Mouse (Mus musculus) 3134 (cell line): ENCODE measurements at regions not wholly inside any gene's neighbourhood (a gene's known extent, or its start where the extent isn't known, plus 50 kb on each side); places are given as distances from the start of the nearest gene placed in this dataset.

ENCODE experiments used
- DNase-seq: peaks from one replicate; pipeline ENCODE4 v3.0.0-alpha.2; 2011; ENCODE audit warnings: low spot score; ENCODE audit not compliant: insufficient read length; ENCODE audit errors: extremely low read depth

DNA sequence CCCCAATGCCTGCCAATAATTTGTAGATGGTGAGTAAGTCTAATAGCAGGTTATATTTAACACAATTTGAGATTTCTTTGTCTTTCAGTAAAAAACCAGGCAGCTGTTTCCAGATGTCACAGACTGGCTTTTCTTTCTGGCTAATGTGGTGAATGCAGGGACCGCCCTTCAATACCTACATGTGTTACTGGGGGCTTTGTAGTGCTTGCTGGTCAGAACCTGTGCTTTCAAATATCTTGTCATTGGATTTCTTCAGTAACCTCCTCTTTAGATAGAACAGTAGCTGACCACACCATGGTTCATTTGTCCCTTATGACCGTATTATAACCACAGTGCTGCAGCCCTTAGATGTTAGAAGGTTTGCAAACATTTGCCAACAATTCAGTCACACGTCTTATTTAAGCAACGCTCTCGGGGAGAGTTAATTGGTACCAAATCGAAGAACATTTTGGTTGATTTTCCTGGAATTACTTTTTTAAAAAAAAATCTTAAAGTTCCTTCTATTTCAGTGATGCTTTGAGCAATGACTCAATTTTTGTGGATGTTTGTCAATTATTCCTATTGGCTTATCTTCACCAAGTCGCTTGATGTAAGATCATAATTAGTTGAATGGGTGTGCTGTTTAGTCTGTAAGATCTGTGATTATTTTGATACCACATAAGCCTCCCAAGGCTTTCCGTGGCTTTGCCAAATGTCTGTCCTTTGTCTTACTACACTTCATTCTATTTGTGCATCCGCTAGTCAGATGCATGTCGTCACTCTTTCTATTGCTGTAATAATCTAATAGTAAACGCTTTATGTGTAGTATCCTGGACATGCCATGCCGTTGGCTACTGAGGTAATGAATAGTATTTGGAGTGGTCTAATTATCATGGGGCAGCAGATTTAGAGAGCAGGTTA, 436.9 kb upstream of the Meis1 start:
- no peak for DNase-seq

DNA sequence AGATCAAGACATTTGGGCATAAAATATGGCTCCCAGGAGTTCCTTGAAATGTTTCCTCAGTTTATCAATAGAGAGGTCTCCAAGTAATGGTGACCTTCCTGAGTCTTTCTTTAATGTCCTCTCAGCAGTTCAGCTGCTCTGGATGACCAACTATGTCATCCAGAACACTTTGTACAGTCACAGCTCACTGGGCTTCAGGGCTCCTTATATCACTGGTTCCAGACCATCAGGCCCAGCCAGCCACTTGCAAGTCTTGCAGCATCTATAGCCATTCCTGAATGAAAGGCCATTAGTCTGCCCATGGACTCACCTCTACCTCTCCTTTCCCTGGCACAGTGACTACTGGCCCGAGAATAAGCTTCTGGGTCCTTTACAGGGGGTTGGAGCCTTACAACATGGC, 437.8 kb upstream of the Meis1 start:
- DNase-seq = no peak

DNA sequence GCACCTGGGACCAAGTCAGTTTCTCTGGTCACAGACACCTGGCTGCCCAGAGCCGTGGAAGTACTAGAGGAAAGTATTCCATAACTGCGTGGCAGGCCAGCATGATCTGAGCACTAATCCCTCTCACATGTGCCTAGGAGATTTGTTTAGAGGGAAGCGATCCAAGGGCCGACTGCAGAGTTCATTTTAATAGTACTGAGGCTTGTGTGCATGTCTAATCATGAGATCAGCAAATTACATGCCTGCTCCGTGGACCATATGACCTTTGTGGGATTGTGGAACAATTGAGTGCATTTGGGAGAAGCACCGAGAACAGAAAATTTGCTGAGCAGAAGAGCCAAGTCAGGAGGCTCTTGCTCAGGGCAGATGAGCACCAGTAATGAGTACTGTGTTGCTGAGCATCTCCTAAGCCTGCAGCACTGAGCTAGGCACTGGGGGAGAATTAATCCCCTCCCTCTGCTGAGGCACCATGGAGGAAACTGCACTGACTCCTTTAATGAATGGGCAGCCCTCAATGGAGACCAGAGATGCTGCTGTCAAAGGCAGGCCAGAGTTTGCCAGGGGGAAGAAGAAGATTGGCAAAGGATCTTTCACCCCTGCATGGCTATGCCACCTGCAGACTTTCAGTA, 445.1 kb upstream of the Meis1 start:
- DNase-seq = no peak

DNA sequence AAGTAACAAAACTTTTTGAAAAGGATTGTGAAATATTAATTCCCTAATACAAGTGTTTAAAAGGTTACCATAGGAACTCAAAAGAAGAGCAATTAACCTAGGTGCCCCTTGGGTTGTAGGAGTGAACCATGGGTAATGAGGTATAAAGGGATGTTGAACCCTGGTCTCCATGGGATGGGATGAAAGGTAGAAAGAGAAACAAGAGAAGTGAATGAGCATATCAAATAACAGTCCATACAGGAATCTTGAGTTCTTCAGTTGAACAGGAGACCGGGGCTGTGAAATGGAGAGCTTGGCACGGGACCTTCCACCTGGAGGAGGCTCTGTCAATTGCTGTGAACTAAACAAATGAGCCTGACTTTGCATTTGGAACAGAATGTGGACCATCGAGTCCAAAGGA, 449.6 kb upstream of the Meis1 start:
- DNase-seq = no peak

DNA sequence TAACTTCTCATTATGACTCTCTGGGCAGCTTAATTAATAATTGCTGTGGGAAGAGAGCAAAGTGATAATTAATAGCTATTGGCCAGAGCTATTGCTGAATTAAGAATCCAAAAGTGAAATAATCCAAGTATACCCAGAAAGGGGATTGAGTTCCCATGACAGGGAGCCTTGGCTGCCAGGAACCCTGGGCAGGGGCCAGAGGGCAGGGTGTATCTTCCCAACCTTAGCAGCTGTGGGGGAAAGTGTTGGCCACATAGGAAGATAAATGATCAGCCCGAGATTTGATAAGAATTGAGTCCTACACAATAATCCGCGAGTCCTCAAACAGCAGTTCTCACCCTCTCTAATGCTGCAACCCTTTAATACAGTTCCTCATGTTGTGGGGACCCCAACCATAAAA, 450.0 kb upstream of the Meis1 start:
- no peak for DNase-seq

DNA sequence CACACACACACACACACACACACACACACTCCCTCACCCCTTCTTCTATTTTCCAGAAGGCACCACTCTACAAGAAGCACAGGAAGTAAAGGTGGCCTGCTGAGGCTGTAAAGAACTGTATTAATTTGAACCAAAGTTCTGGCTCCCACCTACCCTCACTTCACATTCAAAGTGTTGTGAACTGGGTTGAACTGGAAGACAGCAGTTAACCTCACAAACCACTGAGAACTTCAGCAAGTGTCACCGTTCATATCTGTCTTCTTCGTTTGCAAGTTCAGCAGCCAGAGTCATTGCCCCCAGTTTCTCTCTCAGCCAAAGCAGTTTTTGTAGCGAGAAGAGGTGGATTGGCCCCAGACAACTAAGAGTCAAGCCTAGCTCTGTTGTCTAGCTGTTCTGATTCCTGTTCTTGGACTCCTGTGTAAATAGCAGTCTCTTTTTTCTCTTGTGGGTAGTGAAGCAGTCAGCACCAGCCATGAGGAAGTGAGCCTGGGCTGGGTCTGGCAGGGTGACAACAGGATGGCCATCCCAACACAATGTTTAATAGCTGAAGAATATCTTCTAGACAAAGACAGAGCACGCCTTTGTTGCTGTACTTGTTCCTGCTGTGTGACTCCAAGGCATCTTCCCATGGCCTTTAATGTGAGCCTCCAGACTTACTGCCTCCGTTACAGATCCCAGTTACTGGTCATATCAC, 452.0 kb upstream of the Meis1 start:
- no peak for DNase-seq

DNA sequence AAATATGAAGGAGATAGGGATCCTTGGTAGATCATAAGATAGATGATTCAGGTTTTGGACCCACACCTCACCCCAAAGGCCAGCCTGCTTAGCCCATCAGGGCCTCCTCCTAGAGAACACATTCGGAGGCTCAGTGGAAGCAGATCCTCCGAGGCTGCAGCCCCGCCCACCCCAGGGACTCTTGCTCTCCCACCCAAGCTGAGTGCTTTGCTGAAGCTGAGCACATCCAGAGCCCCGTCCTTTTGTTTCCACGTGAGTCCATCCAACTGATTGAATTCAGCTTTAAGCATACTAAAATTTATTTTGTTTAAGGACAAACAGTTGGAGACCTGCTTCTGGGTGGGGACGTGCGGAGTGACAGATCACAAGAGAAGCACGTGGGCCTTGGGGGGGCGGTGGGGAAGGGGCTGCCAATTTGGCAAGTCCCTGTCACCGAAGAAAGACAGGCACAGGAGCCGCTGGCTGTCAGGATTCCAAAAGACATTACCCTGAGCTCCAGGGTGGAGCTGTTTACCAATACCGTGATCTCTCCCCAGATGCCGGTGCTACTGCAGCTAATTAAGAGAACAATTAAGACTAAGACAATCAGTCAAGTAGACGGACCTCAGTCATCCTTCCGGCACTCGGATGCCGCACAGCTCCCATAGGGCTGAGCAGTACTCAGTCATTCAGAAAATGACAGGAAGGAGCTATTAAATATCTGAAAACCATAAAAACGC, 448.9 kb upstream of the Spred2 start:
- DNase-seq = no peak

DNA sequence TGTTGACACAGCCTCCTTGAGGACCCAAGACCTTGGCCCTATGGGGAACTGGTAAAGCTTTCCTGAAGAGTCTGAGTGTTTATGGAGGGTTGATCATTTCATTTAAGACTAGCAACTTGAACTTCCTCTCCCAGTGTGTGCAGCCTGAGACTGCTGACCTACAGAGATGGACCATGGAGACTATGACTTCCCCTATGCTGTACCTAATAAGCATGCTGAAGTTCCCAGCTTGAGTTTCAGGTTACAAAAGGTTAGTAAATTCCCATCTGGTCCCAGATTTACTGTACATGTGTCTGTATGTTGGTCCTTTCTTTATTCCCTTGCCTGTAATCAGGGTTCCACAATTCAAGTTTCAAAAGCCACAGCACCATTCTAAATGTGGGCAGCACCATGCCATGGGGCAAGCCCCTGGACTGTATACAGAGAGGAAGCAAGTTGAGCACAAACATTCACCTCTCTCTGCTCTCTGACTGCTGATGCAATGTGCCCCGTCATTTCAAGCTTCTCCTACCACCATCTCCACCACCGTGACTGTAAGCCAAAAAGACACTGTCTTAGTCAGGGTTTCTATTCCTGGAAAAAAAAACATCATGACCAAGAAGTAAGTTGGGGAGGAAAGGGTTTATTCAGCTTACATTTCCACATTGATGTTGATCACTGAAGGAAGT, 431.0 kb upstream of the Spred2 start:
- DNase-seq = no peak

DNA sequence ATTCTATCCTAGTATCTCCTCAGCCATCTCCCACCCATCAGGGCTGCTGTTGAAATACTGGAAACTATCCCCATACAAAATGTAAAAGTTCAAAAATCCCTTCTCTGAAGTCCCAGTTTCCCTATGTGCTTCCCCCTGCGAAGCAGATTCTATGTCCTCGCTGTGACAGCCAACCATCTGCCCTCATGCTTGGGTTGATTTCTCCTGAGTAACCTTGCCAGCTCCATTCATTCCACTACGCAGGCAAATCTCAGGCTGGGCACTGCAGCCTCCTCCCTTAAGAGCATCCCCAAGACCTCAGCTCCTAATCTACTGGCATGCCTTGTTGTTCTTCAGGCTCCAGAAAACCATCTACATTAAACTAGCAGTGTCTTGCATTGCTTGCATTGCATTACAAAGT, 402.5 kb upstream of the Spred2 start:
- DNase-seq = no peak

DNA sequence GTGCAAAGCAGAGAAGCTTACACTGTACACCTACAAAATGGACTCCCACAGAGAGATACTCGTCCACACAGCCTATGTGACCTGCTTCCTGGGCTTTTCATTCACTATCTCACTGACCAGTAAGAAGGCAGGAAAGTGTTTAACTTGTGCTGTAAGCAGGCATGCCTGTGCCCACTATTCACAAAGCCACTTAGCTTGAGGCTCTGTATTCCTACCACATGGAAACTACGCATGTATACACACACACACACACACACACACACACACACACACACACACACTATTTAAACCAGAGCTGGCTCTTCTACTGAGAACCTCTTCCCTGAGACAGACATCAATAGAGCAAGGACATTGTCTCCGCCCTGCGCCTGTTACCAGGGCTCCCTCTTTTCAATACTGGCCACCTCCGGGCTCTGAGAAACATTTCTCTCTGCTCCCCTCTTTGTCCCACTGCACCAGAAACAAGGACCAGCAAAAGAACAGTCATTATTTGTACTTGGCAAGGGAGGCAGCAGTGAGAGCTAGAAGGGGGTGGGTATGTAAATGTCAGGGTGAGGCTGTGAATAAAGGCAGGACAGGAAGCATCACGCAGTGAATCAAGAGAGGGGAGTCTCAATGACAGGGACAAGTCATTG, 400.2 kb upstream of the Spred2 start:
- DNase-seq = no peak

DNA sequence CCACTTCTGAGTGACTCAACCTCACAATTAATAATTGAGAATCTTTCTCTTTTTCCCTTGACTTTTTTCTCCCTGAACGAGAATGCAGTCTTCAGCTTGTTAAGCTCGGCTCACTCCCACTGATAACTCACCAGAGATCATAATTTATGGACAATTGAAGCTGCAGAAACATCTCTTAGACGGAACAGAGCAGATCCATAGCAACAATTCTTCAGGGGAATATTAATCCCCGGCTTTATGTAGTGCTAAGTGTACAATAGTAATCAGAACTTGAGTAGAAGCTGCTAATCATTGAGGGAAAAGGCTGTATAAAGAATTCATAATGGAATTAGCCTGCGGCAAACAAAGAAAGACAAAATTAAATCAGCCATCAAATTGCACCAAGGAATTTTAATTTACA, 395.0 kb upstream of the Spred2 start:
- DNase-seq = no peak

DNA sequence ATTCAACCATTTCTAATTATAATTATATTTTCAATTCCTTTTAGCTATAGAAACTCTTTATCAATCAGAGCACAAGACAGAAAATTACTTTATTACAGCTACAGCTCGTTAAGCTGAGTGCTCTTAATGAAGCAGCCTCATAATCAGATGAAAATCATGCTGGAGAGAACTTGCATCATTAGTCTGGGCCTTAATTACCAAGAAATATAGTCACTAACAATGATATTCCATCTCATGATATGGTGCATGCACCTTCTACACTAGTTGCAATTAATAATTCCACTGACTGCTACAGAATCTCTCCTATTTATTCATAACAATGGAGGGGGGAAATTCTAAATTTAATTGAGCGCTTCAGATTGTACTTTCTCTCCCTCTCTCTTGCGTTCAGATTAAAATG, 393.5 kb upstream of the Spred2 start:
- DNase-seq = no peak

DNA sequence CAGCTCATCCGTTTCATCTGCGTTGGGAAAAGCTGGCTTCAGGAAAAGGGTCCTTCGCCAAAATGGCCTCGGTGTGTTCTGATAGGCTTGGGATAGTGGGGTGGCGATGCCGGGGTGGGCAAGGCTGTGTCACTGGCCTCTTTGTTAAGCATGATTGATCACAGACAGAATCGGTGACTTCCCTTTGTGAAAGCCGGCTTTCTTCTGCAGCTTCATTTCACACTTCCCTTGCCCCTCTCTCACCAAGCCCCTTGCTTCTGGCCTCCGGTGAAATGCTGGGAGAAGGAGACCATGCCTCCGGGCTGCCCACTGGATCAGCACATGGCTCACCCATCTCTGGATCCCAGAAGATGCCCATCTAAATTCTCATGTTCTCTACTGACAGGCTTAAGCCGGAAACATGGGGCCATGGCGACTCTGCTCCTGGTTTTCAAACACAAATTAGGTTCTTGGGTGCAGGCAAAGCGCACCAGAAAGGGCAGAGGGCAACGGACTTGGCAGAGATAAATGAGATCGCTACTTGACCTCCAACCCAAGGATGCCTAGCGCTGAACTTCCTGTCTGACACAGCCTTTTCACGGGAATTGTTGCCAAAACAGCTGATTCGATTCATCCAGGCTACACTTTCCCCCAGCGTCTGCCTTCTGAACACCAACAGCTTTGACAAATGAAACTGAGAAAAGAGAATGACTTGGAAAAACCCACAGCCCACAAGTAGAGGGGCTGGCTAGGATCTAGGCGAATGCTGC, 392.7 kb upstream of the Spred2 start:
- no peak for DNase-seq

DNA sequence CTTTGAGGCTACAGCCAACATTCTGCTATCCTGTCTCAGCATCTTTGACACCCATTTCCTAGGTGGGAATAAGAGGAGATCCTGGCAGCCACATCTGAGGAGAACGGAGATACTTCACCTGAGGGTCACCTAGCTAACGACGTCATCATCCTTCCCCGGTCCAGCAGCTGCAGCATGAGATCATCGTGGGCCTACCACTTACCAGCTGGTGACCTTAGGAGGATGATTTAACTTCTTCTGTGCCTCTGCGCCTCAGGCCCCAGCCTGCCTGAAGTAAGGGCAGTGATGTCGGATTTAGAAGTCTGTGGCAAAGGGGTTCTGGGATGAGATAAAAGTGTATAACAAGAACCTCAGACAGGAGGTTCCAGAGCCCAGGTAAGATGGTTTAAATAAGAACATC, 391.3 kb upstream of the Spred2 start:
- no peak for DNase-seq

DNA sequence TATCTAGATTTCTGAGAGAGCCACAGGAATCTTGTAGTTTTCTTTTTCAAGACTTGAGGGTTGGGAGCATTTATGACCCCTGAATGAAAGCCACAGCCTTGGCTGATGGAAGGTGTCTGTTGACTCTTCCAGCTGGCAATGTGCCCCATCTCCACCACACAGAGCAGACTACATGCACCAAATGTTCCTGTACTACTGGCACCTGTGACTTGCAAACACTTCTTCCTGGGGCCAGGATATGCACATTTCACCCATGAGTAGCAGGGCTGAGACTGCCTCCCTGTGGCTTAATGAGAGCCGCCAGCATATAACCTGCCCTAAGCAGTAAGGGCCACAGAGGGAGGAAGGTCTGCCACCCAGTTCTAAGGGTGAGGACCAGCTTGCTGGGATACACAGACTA, 390.5 kb upstream of the Spred2 start:
- DNase-seq = no peak

DNA sequence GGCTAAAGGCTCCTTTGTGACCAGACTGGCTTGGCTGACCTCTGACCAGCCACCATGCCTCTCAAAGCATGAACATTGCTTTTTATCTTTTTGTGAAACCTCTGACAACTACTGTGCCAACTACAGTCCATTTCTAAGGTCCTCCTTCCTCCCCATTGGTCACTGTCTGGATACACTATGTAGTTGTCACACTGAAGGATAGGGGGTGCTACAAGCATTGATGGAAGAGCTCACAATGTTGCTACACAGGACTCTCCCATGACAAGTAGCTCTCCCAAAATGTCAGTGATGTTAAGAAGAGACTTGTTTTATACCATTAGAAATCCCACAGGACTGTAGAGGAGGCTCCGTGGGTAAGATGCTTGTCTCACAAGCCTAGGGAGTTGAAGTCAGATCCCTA, 389.0 kb upstream of the Spred2 start:
- DNase-seq = no peak

DNA sequence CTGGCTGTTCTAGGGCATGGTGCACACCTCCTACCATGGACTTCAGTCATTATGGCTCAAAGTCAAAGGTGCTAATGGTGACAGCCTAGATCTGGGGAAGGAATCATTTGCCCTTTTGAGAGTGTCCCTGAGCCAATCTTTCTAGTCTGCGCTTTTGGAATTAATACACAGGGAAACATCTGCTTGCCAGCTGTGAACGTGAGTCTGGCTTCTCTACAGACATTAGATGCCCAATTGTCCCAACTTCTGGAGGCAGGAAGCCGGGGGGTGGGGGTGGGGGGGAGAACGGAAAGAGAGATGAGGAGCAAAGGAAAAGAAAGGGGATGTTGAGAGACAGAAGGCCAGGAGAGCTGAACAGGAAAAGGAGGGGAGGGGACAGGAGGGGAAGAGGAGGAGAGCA, 377.9 kb upstream of the Spred2 start:
- DNase-seq = no peak

DNA sequence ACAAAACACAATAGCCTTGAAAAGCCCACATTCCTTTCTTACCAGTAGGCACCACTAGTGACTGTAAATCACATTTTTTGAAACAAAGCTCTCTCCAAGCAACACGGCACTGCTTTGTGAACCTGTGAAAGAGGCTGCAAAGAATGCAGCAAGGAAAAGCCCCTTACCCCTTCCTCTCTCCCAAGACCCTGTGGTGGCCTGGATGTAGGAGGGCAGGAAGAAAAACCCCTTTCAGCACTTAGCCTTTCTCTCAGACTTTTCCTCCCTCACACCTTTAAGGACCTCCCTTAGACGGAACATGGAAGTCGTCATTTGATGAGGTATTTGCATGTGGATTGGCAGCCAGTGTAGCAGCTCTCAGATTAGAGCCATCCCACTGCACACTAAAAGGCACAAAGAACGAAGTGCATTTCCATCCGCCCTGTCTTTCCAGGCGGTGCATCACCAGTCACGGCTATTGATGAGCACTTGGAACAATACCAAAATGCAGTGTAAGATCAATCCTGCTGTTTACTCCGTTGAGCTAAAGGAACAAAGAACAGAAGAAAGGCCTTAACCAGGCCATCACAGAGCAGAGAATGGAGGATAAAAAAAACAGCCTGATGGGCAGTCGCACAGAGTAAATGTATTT, 369.7 kb upstream of the Spred2 start:
- DNase-seq = no peak
